Comparison of ENCODE assay signal across 11 mouse cellular contexts in genomic region chr1:86464223-86464874, GRCm38 (mm10). TPM values are rescaled to one million over a fixed set of nuclear protein-coding genes. Genes with fewer than 3 reads are reported as not detected.
A peak's percentile ranks its signal among the peaks of the same experiment; 100 is the strongest.
DNase-seq lines count a peak whose midpoint lies in the region; ATAC-seq and TF ChIP-seq lines count a peak whose summit lies in the region.
"Had no signal": no experiment of that assay in that cellular context is flagged by ENCODE, and none has a peak within 500 bp of the region (broad histone marks: within the 10 kb centered on the region; RNA-seq: fewer than 3 reads in every experiment).

No protein-coding gene starts in this region.

- no peak overlapping the region for H3K9ac ChIP-seq in forebrain, embryonic 12.5 days
- H3K9ac ChIP-seq in forebrain, postnatal 0 days = no peak overlapping the region
- H3K9ac ChIP-seq in lung, postnatal 0 days (replicated peaks; ENCODE audit: low read depth) = no peak overlapping the region
- H3K9ac ChIP-seq in midbrain, embryonic 11.5 days (ENCODE audit: low read length) = no peak overlapping the region; the same call in 1 of the 2 replicates

- WGBS in forebrain, embryonic 12.5 days = 48% methylated on average over 9 of the region's 9 CpGs
- WGBS in forebrain, postnatal 0 days = 41% methylated on average over 9 of the region's 9 CpGs
- 52% methylated on average over 9 of the region's 9 CpGs for WGBS in lung, postnatal 0 days
- WGBS in midbrain, embryonic 11.5 days = 37% methylated on average over 9 of the region's 9 CpGs

- no peak for ATAC-seq in forebrain, embryonic 12.5 days (ENCODE audit: low FRiP score)
- ATAC-seq in forebrain, postnatal 0 days = no peak
- ATAC-seq in lung, postnatal 0 days = peak; percentile 44
- ATAC-seq in midbrain, embryonic 11.5 days (ENCODE audit: low FRiP score) = 0 out of 2 replicates have a peak, but pooled peaks have one; percentile 7

- TF ChIP-seq EP300 in lung, postnatal 0 days (IDR thresholded peaks at IDR 0.05) = no peak

- no peak overlapping the region for H3K4me2 ChIP-seq in forebrain, embryonic 12.5 days
- no peak overlapping the region for H3K4me2 ChIP-seq in forebrain, postnatal 0 days (ENCODE audit: low read depth)
- H3K4me2 ChIP-seq in lung, postnatal 0 days (replicated peaks; ENCODE audit: low read depth, low read length) = no peak overlapping the region
- no peak overlapping the region for H3K4me2 ChIP-seq in midbrain, embryonic 11.5 days

- peak overlapping the region; percentile 50 for H3K27ac ChIP-seq in forebrain, embryonic 12.5 days
- no peak overlapping the region for H3K27ac ChIP-seq in forebrain, postnatal 0 days (ENCODE audit: low read depth, low read length)
- peak overlapping the region; percentile 81 for H3K27ac ChIP-seq in lung, postnatal 0 days (ENCODE audit: low read length)
- peak overlapping the region; percentile 57; the same call in 1 of the 2 replicates for H3K27ac ChIP-seq in midbrain, embryonic 11.5 days (ENCODE audit: low read depth, low read length)
- H3K27ac ChIP-seq in left cerebral cortex, adult 2 months = no peak overlapping the region

- intact Hi-C loops in left cerebral cortex, adult 2 months (cut with DNase I) = no loop called here

- no peaks in the 10 kb centered on the region for H3K9me3 ChIP-seq in forebrain, embryonic 12.5 days
- no peaks in the 10 kb centered on the region for H3K9me3 ChIP-seq in forebrain, postnatal 0 days (ENCODE audit: low read length)
- H3K9me3 ChIP-seq in lung, postnatal 0 days (ENCODE audit: low read length) = no peaks in the 10 kb centered on the region
- no peaks in the 10 kb centered on the region for H3K9me3 ChIP-seq in midbrain, embryonic 11.5 days (ENCODE audit: control insufficient read depth, low read length)

- no peak for DNase-seq in forebrain, postnatal 0 days
- DNase-seq in lung, postnatal 0 days (ENCODE audit: low spot score) = no peak
- DNase-seq in lung, adult 18-20 months = no peak
- DNase-seq in midbrain, embryonic 11.5 days (ENCODE audit: low spot score, missing footprints) = peak; percentile 88
- DNase-seq in urinary bladder, postnatal 14 days (ENCODE audit: low spot score) = no peak
- no peak for DNase-seq in spleen, adult 18-20 months
- DNase-seq in left cerebral cortex, adult 2 months (ENCODE audit: extremely low spot score in 1 of 2, low spot score in 2 of 2) = no peak

- peaks cover 4% of the 10 kb centered on the region for H3K4me1 ChIP-seq in forebrain, embryonic 12.5 days
- no peaks in the 10 kb centered on the region for H3K4me1 ChIP-seq in forebrain, postnatal 0 days (ENCODE audit: insufficient read depth)
- no peaks in the 10 kb centered on the region for H3K4me1 ChIP-seq in lung, postnatal 0 days (ENCODE audit: insufficient read depth, low read depth, low read length)
- 0 out of 2 replicates have a peak, but pooled peaks cover 3% of the 10 kb centered on the region for H3K4me1 ChIP-seq in midbrain, embryonic 11.5 days (ENCODE audit: control insufficient read depth, insufficient read depth, low read length)

- TF ChIP-seq CTCF in forebrain, postnatal 0 days (IDR thresholded peaks at IDR 0.05; ENCODE audit: low read depth) = no peak
- no peak for TF ChIP-seq CTCF in lung, postnatal 0 days (IDR thresholded peaks at IDR 0.05)
- TF ChIP-seq CTCF in left cerebral cortex, adult 2 months (IDR thresholded peaks at IDR 0.05) = no peak

- no peak overlapping the region for H3K4me3 ChIP-seq in forebrain, embryonic 12.5 days (replicated peaks)
- H3K4me3 ChIP-seq in forebrain, postnatal 0 days (ENCODE audit: low read depth, low read length) = no peak overlapping the region
- no peak overlapping the region for H3K4me3 ChIP-seq in lung, postnatal 0 days (ENCODE audit: low read depth, low read length)
- H3K4me3 ChIP-seq in midbrain, embryonic 11.5 days (ENCODE audit: low read depth, low read length) = no peak overlapping the region
- no peak overlapping the region for H3K4me3 ChIP-seq in left cerebral cortex, adult 2 months

- H3K36me3 ChIP-seq in forebrain, embryonic 12.5 days (replicated peaks) = no peaks in the 10 kb centered on the region
- H3K36me3 ChIP-seq in forebrain, postnatal 0 days (ENCODE audit: insufficient read depth) = no peaks in the 10 kb centered on the region
- H3K36me3 ChIP-seq in lung, postnatal 0 days (ENCODE audit: insufficient read depth, low read length) = no peaks in the 10 kb centered on the region
- no peaks in the 10 kb centered on the region for H3K36me3 ChIP-seq in midbrain, embryonic 11.5 days (ENCODE audit: control insufficient read depth, insufficient read depth, low read length)

- H3K27me3 ChIP-seq in forebrain, embryonic 12.5 days = no peaks in the 10 kb centered on the region
- H3K27me3 ChIP-seq in forebrain, postnatal 0 days (ENCODE audit: insufficient read depth, low read length) = no peaks in the 10 kb centered on the region
- H3K27me3 ChIP-seq in lung, postnatal 0 days (replicated peaks; ENCODE audit: insufficient read depth, low read length) = no peaks in the 10 kb centered on the region
- H3K27me3 ChIP-seq in midbrain, embryonic 11.5 days (ENCODE audit: control insufficient read depth, insufficient read depth, low read length) = no peaks in the 10 kb centered on the region

RNA-seq across cellular contexts. Expression of gene Tex44, which starts 38.2 kb away (rescaled TPM):
- polyA plus RNA-seq in forebrain, embryonic 12.5 days (2016; fragmentation: Nextera tagmentation; extraction: Ambion mirVana) = not detected in 2 replicates
- 0.29 TPM in 1 of 2 replicates, not detected in the other for total RNA-seq in forebrain, postnatal 0 days (2014; rRNA removed)
- not detected in 2 replicates for polyA plus RNA-seq in forebrain, postnatal 0 days (2015; fragmentation: Nextera tagmentation; extraction: Ambion mirVana)
- polyA plus RNA-seq in lung, postnatal 0 days (2015; fragmentation: Nextera tagmentation; extraction: Ambion mirVana) = not detected in 2 replicates
- polyA plus RNA-seq in midbrain, embryonic 11.5 days (2014; fragmentation: Nextera tagmentation; extraction: Ambion mirVana) = not detected in 2 replicates
- not detected for total RNA-seq in left cerebral cortex, adult 2 months (2021)
- total RNA-seq: adrenal gland, postnatal 36 days; megakaryocyte-erythroid progenitor cell, adult 5-6 weeks had no signal
- polyA plus RNA-seq: C2C12 had no signal

RNA-seq across cellular contexts. Expression of gene Nmur1, which starts 38.3 kb away (rescaled TPM):
- not detected in 2 replicates for polyA plus RNA-seq in forebrain, embryonic 12.5 days (2016; fragmentation: Nextera tagmentation; extraction: Ambion mirVana)
- total RNA-seq in forebrain, postnatal 0 days (2014; rRNA removed) = 0.15 and 0.33 TPM in 2 replicates
- polyA plus RNA-seq in forebrain, postnatal 0 days (2015; fragmentation: Nextera tagmentation; extraction: Ambion mirVana) = 0.17 and 0.19 TPM in 2 replicates
- polyA plus RNA-seq in lung, postnatal 0 days (2015; fragmentation: Nextera tagmentation; extraction: Ambion mirVana) = 1.3 and 2.1 TPM in 2 replicates
- polyA plus RNA-seq in midbrain, embryonic 11.5 days (2014; fragmentation: Nextera tagmentation; extraction: Ambion mirVana) = not detected in 2 replicates
- not detected for total RNA-seq in left cerebral cortex, adult 2 months (2021)
- total RNA-seq: adrenal gland, postnatal 36 days; megakaryocyte-erythroid progenitor cell, adult 5-6 weeks had no signal

Comparison
In these comparisons a context has a peak if more than half of its experiments do, and no peak if none do; other contexts are left out.
1. H3K27ac ChIP-seq: peak in forebrain, embryonic 12.5 days (single experiment), lung, postnatal 0 days (single experiment) and midbrain, embryonic 11.5 days (single experiment); none in forebrain, postnatal 0 days (single experiment) and left cerebral cortex, adult 2 months (single experiment).
2. ATAC-seq: peak in lung, postnatal 0 days (single experiment) and midbrain, embryonic 11.5 days (single experiment); none in forebrain, embryonic 12.5 days (single experiment) and forebrain, postnatal 0 days (single experiment).